Mouse (Mus musculus) liver, adult 2 months (tissue): ENCODE data around the gene Slc7a6. TPM values are rescaled to one million over a fixed set of nuclear protein-coding genes. Genes with fewer than 3 reads are reported as not detected.

Source experiments
- DNase-seq: peaks from one replicate; pipeline ENCODE4 v3.0.0-alpha.2; 2011; ENCODE audit warnings: low read depth, low spot score; ENCODE audit errors: extremely low read depth
- H3K27ac ChIP-seq: fragments of 200-500 bp; replicated peaks from 2 replicates; pipeline ENCODE4 v1.5.1; 2012; ENCODE audit warnings: low read depth, mild to moderate bottlenecking, control low read depth, inconsistent platforms, low read length; ENCODE audit not compliant: insufficient read depth
- H3K27me3 ChIP-seq: fragments of 200-500 bp; 2 replicates; pipeline ENCODE4 v1.6.1; 2012; ENCODE audit warnings: mild to moderate bottlenecking, moderate library complexity, low read length, inconsistent platforms; ENCODE audit not compliant: control insufficient read depth, insufficient read depth
- H3K36me3 ChIP-seq: fragments of 200-500 bp; 2 replicates; pipeline ENCODE4 v1.6.1; 2012; ENCODE audit warnings: low read length, inconsistent platforms; ENCODE audit not compliant: control insufficient read depth, insufficient read depth
- H3K4me1 ChIP-seq: fragments of 200-500 bp; 2 replicates; pipeline ENCODE4 v1.6.1; 2011; ENCODE audit warnings: low read length; ENCODE audit not compliant: control insufficient read depth, insufficient read depth
- H3K4me3 ChIP-seq: fragments of 200-500 bp; 2 replicates; pipeline ENCODE4 v1.5.1; 2011; ENCODE audit warnings: low read depth, mild to moderate bottlenecking, control low read depth, low read length, moderate library complexity; ENCODE audit not compliant: insufficient read depth
- H3K79me2 ChIP-seq: fragments of 200-500 bp; 2 replicates; pipeline ENCODE4 v1.6.1; 2012; ENCODE audit warnings: inconsistent platforms, mild to moderate bottlenecking, low read length, moderate library complexity; ENCODE audit not compliant: control insufficient read depth, insufficient read depth
- H3K9ac ChIP-seq: fragments of 200-500 bp; 2 replicates; pipeline ENCODE4 v1.6.1; 2012; ENCODE audit warnings: low read depth, mild to moderate bottlenecking, control low read depth, inconsistent platforms, low read length
- CTCF ChIP-seq: fragments of 200-500 bp; IDR thresholded peaks from 2 replicates; pipeline ENCODE4 v1.5.1; 2011; ENCODE audit warnings: low read depth, low read length, control low read depth
- POLR2A ChIP-seq: fragments of 200-500 bp; IDR thresholded peaks from 2 replicates; pipeline ENCODE4 v1.6.1; 2011; ENCODE audit warnings: low read length, control low read depth; ENCODE audit not compliant: insufficient read depth; ENCODE audit errors: extremely low read depth
- WGBS: fragments of 180-500 bp; shearing (Covaris S2); methylation state at CpG from one replicate; pipeline ENCODE4 v1.1.7; 2018; 5-methylcytosine and 5-hydroxymethylcytosine counted together
- polyA plus RNA-seq: library from polyadenylated mRNA; depleted of rRNA; stranded (reverse); fragments of >200 nt; gene quantifications from 2 replicates; pipeline ENCODE4 v1.2.3, GENCODE M21; 2012
- total RNA-seq: library from RNA; depleted of rRNA; stranded (reverse); fragments of >200 nt; gene quantifications from 2 replicates; pipeline ENCODE4 v1.2.3, GENCODE M21; 2014

Gene Slc7a6
- total and polyA plus RNA-seq, 2 experiments = 0.09 to 0.91 TPM

DNA sequence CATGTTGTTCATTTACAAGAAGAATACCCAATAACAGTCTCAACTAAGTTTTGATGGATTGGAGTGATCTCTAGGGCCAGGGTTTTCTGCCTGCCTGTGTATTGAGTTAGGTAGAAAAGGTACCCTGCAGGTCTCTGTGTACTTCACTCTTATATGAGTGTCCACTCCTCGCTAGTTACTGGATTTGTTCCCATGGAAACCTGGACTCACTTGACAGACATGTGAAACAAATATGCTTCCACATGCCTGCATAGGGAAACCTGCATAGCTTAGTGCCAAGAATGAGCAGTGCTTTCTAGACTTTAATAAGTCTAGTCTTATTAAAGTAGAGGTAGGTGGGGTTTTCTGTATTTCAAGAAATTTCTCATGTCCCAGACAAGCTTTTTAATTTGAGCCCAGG is 8.2 kb downstream of the Slc7a6 start:
- TF ChIP-seq CTCF (no peak), POLR2A (no peak)
- DNase-seq = no peak
- Histone ChIP-seq H3K79me2 (no peaks in the 10 kb centered on the region), H3K9ac (no peak overlapping the region), H3K27ac (no peak overlapping the region), H3K4me3 (no peak overlapping the region), H3K4me1 (no peaks in the 10 kb centered on the region), H3K27me3 (no peaks in the 10 kb centered on the region), H3K36me3 (no peaks in the 10 kb centered on the region)
- 58% methylated on average over 1 of the region's 1 CpGs for WGBS

DNA sequence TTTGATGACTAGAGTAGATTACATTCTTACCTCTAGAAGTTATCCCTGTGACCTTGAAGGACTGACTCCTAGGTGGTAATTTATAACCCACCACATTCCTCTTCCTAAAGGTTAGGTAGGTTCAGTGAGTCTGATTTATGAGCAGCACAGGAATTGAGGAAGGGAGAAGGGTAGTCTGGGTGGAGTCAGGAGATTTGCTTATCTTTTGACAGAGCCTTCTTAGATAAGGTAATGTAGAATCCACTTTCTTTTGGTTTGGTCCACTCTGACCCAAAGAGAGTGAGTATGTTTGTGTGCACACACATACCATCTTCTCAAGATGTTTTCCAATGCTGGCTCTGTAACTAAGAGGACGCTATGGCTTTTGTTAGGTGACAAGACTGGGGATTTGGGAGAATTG is 8.9 kb downstream of the Slc7a6 start:
- DNase-seq = no peak
- no peaks in the 10 kb centered on the region for H3K79me2 ChIP-seq
- no peaks in the 10 kb centered on the region for H3K27me3 ChIP-seq
- whole genome bisulfite sequencing = 79% methylated on average over 1 of the region's 1 CpGs
- H3K4me1 ChIP-seq = no peaks in the 10 kb centered on the region
- no peak overlapping the region for H3K4me3 ChIP-seq
- H3K27ac ChIP-seq = no peak overlapping the region
- no peak overlapping the region for H3K9ac ChIP-seq
- TF ChIP-seq CTCF (no peak), POLR2A (no peak)
- no peaks in the 10 kb centered on the region for H3K36me3 ChIP-seq

DNA sequence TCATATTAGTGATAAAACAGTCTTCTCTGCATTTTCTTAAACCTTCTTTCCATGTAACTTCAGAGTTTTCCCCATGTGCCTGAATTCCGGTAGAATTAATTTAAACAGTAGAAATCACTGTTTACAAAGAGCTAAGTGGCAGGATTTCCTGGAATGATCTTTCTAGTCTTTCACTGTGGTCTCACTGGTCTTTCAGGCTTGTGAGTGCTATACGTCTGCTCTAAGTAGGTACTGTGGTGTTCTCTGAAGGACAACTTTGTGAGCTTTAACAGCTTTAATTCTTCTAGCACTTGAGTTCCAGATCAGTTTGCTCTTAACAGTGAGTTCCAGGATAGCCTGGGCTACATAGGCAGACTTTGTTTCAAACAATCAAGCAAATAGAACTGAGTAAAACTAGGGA is 9.8 kb downstream of the Slc7a6 start:
- Histone ChIP-seq H3K9ac (no peak overlapping the region), H3K27ac (no peak overlapping the region), H3K4me3 (no peak overlapping the region), H3K27me3 (no peaks in the 10 kb centered on the region), H3K79me2 (no peaks in the 10 kb centered on the region), H3K4me1 (no peaks in the 10 kb centered on the region), H3K36me3 (no peaks in the 10 kb centered on the region)
- TF ChIP-seq POLR2A (no peak), CTCF (no peak)
- DNase-seq = no peak
- 75% methylated on average over 2 of the region's 2 CpGs for WGBS

DNA sequence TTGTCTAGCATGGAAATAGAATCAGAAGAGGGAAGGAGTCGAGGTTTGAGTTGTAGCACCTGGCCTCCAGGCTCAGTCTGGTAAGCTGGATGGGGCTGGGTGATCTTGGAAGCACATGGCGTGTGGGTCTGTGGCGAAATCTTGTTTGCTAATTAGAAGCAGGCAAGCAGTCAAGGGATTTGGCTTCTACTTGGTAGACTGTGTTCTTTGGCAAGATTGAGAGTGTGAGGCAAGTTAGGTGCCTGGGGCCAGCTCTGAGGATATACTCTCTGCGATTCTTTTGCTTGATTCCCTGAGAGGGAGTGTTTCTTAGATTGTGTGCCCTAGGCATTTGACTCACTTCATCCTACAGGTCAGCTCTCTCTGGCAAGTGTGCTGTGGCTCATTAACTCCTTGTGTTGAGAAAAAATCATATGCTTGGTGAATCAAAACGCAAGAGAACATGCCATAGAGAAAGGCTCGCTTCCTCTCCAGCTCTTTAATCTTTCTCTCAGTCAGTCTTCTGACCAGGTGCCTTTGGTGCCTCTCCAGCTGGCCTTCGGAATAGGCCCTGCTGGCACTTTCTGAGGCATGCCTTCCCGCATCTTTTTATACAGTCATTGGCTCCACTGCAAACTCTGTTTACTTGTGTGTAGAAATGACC is 17.1 kb downstream of the Slc7a6 start:
- H3K27me3 ChIP-seq = no peaks in the 10 kb centered on the region
- TF ChIP-seq CTCF = no peak
- no peak for TF ChIP-seq POLR2A
- WGBS = 28% methylated on average over 8 of the region's 8 CpGs
- no peak overlapping the region for H3K9ac ChIP-seq
- H3K36me3 ChIP-seq = no peaks in the 10 kb centered on the region
- peaks cover 9% of the 10 kb centered on the region for H3K4me1 ChIP-seq
- DNase-seq = peak; percentile 93
- no peak overlapping the region for H3K4me3 ChIP-seq
- H3K79me2 ChIP-seq = no peaks in the 10 kb centered on the region
- no peak overlapping the region for H3K27ac ChIP-seq

DNA sequence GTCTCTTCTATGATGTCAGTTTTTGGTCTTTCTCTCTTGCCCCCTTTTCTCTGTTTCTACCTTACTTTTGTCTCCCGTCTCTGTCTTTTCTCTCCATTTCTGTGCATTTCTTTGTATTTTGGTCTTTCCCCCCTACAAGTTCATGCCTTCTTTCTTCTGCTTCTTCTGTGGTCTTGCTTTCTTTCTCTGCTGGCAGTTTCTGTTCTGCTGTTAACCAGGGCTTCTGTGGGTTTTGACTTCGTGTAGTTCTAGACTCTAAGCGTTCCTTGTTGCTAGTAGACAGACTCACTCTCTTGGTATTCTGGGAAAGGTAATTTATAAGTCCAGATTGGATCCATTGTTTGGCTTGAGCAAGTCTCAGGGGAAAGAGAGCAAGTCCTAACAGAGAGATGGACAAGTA is 17.7 kb downstream of the Slc7a6 start:
- Histone ChIP-seq H3K9ac (no peak overlapping the region), H3K27me3 (no peaks in the 10 kb centered on the region), H3K36me3 (no peaks in the 10 kb centered on the region), H3K27ac (no peak overlapping the region), H3K79me2 (no peaks in the 10 kb centered on the region), H3K4me3 (no peak overlapping the region), H3K4me1 (peaks cover 9% of the 10 kb centered on the region)
- WGBS = 87% methylated on average over 3 of the region's 3 CpGs
- DNase-seq = no peak
- TF ChIP-seq CTCF (no peak), POLR2A (no peak)

DNA sequence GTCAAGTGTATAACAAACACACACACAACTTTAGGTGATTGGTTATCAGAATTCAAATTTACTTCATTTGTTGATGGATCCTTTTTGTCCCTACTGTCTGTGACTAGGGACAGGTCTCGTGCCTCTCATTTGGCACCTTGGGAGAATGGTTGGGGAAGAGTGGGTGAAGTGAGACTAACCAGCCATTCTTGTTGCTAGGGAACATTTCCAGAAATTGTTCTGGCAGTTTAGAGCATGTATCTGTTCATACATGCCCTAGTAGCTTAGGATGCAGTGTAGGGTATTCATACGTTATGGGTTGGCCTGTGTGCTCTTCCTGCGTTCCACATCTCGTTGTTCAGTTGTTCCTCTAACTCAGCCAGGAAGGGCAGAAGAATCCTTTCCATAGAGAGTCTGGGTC is 20.5 kb downstream of the Slc7a6 start:
- Histone ChIP-seq H3K27me3 (no peaks in the 10 kb centered on the region), H3K4me3 (no peak overlapping the region), H3K79me2 (no peaks in the 10 kb centered on the region), H3K9ac (no peak overlapping the region), H3K27ac (no peak overlapping the region), H3K4me1 (peaks cover 9% of the 10 kb centered on the region), H3K36me3 (no peaks in the 10 kb centered on the region)
- DNase-seq = no peak
- TF ChIP-seq POLR2A (no peak), CTCF (no peak)
- WGBS = 94% methylated on average over 4 of the region's 4 CpGs
